Mouse (Mus musculus) cortical plate, adult 2 months (tissue): Measurements from ENCODE around the gene Prm1.

Experiments used
- CTCF ChIP-seq: fragments of 200-500 bp; IDR thresholded peaks from 2 replicates; pipeline ENCODE4 v1.5.1; 2011; ENCODE audit warnings: mild to moderate bottlenecking, control low read depth, low read length; ENCODE audit not compliant: insufficient read depth; ENCODE audit errors: extremely low read depth
- POLR2A ChIP-seq: fragments of 200-500 bp; IDR thresholded peaks from 2 replicates; pipeline ENCODE4 v1.6.1; 2011; ENCODE audit warnings: mild to moderate bottlenecking, low read length, control low read depth; ENCODE audit not compliant: insufficient read depth; ENCODE audit errors: extremely low read depth

GRCm38 (mm10) chr16:10834542-10834910 is 28.9 kb upstream of the Prm1 start:
- TF ChIP-seq POLR2A (no peak), CTCF (no peak)
